Mouse (Mus musculus): ENCODE data around the gene Snx9.
A peak's percentile ranks its signal among the peaks of the same experiment; 100 is the strongest.

Gene Snx9

DNA sequence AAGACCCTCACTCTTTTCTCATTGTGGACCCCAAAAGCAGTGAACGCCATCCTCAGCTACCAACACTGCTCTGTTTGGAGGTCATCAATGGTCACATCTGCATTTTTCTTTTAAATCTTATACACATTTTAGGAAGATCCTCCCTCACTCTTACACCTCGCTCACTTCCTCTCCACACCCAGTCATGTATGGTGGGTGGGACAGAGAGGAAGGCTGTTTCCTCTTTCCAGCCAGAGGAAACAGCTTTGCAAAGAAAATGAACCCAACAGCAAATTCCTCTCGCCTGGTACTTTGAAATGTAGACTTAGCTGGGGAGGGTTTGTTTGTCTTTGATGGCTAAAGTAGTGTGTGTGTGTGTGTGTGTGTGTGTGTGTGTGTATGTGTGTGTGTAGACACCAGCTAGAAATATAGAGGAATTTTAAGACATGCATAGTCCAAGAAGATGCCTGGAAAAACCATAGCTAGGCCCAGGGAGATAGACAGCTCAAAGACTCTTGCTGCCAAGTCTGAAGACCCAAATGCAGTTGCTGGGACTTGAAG is 33.2 kb upstream of the Snx9 start:
- no peak for DNase-seq

DNA sequence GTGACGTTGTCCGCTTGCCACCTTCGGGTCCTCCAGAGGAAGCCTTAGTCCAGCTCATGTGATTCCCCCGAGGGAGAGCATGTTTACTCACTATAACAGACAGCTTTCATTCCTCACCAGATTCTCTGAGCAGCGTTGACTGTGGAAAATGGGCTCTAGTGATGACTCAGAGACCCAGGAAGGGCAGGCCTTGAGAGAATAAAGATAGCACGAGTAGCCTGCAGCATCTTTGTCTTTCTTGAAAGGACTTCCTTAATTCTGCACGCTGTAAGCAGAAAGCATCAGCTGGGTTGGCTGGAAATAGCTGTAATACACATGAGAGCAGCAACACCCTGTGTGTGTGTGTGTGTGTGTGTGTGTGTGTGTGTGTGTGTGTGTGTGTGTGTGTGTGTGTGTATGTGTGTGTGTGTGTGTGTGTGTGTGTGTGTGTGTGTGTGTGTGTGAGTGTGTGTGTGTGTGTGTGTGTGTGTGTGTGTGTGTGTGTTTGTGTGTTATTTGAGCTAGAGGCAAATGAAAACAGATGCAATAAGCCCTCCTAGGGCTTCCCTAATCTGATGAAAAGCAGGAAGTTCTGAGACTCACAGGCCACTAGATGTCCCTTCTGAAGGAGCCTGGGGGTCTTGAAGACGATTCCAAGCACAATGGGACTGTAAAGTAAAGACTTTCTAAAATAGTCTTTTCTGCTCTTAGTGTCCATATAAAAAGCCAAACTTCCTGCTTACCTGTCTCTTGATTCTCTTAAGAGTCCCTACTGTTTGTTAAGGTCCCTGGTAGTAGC is 27.1 kb upstream of the Snx9 start:
- DNase-seq: no peak

DNA sequence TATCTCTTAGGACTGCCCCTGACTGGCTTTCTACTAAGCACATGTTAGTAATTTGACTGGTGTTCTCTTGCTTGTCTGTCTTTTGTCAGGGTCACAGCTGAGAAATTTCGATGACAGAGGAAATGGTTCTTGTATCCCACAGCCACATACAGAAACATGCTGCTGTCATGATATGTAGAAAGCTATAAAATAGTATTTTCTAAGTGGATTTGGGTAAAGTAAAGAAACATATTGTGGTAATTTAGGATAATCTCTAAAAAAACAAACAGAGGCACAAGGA is 26.5 kb upstream of the Snx9 start:
- no peak for DNase-seq

DNA sequence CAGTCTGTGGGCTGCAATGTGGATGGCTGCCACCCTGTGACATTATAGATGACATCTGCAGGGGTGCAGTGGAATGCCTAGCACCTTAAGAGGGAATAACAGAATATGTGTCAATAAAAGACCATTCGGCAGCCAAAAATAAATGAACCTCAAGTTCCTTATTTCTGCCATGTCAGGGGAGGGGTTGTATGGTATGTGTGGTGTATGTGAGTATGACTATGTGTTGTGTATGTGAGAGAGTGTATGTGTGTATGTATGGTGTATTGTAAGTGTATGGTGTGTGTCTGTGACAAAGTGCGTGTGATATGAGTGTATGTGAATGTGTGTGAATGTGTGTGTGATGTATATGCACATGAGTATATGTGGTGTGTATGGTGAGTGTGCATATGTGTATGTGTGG is 23.3 kb upstream of the Snx9 start:
- no peak for DNase-seq

DNA sequence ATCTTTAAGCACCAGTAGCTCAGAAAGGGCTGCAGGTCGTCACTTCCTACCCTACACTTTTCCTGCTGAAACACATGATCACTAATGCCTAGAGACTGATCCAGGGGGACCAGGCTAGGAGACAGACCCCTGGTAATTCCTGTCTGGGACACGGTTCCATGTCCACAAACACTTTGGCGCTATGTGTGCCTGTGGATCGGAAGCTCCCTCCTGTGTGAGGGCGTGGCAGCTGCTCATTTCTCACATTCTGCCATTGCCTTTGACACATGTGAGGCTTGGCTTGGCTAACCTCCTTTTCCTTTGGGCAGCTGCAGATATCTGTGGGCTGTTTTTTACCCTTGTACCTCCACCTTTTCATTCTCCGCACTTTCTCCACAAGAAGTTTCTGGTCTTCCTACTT is 22.0 kb upstream of the Snx9 start:
- DNase-seq: no peak

DNA sequence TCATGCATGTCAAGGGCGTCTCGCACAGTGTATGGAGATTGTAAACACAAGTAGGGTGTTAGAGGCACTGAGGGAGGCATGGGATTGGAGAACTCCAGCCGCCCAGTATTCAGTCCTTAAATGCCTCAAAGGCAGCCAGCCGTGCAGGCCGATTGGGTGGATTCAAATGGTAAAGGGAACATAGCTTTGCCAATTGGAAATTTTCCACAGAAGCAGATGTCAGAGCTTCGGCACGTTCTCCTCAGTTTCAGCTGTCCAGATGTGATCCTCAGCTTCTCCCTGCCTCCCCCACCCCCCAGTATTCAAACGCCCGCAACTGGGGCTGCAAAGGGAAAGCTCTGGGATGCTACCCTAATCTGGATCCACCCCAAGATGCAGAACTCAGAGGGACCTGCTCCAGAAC is 21.3 kb upstream of the Snx9 start:
- no peak for DNase-seq

DNA sequence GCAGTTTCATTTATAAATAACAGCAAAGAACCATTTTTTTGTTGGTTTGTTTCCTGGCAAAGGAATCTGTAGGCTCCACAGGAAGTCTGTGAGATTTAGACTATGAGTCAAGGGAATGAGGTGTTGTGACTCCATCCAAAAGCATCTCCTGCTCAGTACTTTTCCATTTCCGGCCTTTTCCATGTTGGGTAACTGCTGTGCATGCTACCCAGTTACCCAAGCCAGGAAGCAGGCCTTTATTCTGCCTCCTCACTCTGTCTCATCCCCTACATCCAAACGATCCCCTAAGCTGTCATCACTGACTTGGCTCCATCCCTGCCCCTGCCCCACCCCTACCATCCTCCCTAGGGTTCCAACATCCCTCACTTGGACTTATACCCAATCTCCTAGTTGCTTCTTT is 18.6 kb upstream of the Snx9 start:
- no peak for DNase-seq

DNA sequence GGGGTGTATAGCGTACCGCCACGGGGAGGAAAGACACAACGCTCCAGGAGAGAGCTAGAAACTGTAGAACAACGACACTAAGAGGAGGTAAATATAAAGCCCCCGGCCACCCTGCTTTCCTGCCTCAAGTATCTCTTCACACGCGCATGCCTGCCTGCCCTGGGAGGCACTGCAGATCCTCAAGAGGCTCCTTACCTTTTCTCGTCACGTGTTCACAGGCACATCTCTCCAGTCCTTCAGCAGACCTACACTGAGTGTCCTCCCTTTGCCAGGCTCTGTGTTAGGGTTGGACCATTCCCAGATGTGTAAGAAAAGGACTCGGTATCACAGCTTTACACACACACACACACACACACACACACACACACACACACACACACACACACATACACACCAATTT is 18.1 kb upstream of the Snx9 start:
- DNase-seq: no peak

DNA sequence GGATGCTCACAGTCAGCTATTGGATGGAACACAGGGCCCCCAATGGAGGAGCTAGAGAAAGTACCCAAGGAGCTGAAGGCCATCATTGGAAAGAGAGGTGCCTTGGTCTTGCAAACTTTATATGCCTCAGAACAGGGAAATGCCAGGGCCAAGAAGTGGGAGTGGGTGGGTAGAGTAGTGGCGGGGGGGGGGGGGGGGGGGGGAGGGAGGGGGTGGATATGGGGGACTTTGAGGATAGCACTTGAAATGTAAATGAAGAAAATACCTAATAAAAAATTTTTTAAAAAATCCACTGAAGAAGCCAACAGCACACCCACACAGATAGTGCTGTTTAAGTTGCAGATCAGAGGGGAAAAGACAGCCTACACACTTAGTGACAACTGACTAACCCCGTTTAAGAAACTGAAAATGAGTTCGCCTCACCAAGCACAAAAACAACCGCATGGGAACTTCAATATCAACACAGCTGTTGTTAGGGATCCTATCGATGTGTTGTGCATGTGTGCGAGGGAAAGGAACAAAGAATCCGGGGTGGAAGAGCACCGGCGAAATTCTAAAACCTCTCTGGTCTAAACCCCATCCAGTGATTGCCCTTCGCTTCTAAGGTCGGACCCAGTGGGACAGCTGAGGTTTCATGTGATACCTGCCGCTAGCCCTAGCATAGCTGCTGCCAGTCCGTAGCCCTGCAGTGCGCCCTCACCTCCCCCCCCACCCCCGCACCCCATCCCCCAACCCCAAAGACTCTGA is 13.1 kb upstream of the Snx9 start:
- DNase-seq: no peak

DNA sequence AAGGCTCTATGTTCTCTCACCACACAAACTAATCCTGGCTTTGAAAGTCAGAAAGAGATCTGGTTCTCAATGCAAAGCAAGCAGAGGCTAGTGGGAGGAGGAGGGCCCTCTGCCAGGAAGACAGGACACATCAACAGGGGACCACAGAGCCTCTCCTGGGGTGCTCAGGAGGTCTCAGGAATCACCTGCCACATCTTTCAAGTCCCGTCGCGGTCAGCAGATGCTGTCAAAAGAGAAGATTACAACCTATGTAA is 12.6 kb upstream of the Snx9 start:
- no peak for DNase-seq

DNA sequence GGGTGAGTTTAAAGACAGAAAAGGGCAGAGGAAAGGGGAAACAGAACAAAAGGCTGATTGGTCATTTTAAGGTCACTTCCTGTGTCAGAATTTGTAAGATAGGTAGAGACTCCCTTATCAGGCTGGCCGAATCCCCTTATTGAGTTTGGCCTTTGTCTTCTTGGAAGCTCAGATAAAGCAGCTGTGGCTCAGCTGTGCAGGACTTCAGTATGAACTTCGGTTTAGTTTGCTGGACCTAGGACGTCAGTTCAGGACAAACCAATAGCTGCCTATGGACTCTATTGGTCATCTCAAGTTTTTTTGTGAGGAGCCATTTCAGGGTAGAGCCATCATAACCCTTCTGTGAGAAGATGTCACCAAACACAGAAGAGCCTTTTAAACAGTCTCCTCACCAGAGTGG is 12.2 kb upstream of the Snx9 start:
- DNase-seq: no peak

DNA sequence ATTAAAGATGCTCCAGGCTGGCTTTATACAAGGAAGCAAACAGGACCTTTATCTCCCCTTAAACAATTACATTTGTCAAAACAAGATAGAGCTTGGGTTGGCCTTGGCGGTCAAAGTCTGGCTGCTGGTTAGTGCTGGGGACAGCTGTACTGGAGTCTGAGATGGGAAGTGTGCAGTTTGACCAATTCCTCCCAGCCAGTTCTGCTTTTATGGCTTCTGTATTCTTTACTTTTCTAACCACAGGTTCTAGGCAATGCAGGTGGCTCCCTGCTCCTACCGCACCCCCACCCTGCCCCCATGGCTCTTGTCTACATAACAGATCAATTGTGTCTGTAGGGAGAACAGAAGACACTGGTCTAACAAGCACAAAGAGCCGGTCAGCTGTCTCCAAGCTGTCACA is 11.2 kb upstream of the Snx9 start:
- DNase-seq: no peak

DNA sequence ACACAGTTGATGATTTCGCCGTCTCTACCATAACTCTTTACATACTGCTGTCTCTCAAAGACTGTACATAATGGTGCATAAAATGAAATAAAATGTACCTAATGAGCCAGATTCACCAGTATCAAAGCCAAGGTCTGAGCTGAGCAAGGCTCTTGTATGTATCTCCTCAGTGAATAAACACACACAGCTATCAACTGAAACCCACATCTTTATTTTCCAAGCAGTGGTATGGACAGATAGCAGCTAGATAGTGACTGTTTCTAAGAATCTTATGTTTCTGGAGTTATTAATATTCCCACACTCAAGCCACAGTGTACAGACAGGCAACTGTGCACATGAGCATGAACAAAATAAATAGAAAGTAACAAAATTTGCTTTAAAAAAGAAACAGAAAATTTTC is 10.7 kb upstream of the Snx9 start:
- no peak for DNase-seq

DNA sequence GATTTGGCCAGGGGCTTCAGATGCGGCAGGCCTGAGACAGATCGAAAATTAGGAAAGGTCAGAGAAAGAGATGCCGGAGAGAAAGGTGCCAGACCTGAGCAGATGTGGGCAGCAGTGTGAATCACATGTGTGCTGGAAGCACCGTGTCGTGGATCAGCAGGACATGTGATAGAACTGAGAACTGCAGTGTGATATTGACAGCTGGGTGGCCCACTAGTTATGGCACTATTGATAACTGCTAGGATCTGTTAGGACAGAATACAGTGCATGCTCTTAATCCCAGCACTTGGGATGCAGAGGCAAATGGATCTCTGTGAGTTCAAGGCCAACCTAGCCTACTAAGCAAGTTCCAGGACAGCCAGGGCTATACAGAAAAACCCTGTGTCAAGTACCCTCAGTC is 10.3 kb upstream of the Snx9 start:
- no peak for DNase-seq

DNA sequence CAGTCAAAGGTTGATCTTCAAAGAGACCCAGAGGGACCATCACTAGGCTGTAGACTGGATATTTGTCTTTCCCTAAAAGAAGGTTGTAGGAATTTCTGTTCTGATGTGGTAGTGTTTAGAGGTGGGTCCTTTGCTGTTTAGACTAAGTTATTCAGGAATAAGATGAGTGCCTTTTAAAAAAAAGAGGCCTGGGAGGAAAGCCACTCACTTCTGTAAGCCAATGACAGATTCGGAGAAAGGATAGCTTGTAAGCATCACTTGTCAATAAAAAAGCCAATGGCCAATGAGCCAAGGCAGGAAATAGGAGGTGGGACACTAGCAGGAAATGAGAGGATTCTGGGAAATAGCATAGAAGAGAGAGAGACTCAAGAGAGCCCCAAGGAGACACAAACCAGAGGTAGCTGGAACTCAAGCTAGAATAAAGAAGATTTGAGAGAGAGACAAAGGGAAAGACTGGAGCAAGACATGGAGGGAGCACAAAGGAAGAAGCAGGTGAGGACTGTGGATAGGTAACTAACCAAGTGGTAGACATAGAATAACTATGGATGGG is 9.8 kb upstream of the Snx9 start:
- no peak for DNase-seq

DNA sequence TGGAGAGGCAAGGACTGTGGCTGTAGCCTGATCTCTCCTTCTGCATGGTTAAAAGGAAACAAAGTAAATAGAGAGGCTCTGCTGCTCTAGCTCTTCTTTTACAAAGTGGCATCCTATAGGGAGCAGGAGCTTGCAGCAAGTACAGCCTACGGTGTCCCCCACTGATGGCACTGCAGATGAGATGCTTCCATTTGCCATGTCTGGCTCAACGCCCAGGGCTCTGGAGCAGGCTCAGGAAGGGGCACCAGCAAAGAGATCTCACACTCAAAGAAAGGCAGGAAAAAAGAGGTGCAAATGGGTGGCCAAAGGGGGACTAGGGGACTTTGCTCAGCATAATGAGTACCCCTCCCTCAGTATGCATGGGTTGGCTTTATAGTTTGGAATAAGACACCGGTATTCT is 7.0 kb upstream of the Snx9 start:
- peak; percentile 49 to 51 for DNase-seq

DNA sequence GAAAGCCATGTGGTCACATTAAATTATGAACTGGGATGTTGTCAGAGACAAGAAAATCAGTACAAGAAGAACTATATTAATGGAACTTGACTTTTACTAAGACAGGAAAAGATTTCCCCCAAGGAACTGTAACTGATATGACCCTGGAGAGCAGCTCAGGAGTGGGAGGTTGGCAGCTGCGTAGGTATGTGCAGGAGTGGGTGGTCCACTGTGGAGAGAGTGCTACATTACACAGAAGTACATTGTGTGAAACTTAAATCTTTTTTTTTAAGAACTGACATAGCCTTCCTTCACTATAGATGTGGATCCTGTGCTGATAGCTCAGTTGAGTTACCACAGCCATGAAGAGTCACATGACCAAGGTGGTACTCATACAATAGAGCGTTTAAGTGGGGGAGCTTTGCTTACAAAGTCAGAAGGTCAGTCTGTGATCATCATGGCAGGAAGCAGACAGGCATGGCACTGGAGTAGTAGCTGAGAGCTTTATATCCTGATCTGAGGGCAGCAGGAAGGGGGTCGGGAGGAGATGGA is 6.3 kb upstream of the Snx9 start:
- DNase-seq: no peak

DNA sequence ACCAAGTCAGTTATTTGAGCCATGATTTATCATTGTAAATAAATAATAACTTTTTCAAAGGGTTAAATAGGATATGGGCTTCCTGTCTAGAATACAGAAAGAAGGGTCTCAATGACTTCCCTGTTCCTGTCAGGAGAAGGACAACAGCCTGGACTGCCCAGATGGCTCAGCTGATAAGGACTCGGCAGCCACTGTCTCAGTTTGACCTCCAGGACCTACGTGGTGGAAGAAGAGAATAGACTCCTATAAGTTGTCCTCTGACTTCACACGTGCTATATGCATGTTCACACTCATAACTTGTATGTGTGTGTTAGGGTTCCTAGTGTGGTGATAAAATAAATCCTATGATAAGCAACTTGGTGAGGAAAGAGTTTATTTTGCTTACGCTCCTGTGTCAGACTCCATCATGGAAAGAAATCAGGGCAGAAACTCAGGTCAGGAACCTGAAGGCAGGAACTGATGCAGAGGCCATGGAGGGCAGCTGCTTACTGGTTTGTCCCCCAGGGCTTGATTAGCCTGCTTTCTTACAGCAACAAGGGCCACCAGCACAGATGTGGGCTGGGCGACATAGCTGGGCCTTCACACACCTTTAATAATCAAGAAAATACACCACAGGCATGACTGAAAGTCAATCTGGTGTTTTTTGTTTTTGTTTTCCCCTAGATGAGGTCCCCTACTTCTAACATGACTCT is 1.4 kb upstream of the Snx9 start:
- no peak for DNase-seq

DNA sequence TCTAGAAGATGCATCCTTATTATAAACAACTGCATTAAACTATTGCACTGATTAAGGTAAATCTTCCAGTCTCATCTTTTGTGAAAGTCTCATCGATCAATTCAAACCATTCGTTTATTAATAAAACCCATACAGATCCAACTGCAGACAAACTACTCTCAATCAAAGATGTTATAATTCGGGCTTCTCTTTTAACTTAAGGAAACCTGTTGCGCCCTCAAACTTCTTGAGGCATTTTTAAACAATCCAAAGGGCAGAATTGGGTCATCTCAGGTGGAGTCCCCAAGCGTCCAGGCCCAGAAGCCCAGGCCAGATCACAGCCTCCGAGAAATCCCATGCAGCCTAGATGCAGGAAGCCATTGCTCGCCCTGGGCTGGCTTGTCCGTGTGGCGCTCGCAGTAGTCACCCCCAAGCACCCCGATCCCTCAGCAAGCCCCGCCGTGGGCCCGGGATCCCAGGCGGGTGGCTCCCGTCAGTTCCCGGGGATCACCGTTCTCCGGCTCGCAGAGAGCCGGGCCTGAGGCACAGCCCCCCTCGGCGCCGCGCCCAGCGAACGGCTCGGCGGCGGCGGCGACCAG is 490 bp upstream of the Snx9 start:
- peak; percentile 68 to 71 for DNase-seq

DNA sequence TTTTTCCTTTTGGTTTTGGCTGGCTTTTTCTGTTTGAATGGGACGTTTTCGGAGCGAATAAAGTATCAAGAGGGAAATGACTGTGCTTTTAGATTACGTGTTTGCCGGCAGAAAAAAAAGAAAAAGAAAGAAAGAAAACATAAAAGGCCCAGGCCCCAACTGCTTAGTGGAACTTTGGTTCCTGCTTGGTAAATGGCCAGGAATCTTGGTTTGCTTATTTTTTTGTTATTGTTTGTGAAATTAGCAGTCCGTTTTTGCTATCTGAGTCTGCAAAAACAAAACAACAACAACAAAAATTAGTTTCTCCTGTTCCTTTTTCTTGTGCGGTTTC is 779 bp downstream of the Snx9 start:
- DNase-seq: no peak

DNA sequence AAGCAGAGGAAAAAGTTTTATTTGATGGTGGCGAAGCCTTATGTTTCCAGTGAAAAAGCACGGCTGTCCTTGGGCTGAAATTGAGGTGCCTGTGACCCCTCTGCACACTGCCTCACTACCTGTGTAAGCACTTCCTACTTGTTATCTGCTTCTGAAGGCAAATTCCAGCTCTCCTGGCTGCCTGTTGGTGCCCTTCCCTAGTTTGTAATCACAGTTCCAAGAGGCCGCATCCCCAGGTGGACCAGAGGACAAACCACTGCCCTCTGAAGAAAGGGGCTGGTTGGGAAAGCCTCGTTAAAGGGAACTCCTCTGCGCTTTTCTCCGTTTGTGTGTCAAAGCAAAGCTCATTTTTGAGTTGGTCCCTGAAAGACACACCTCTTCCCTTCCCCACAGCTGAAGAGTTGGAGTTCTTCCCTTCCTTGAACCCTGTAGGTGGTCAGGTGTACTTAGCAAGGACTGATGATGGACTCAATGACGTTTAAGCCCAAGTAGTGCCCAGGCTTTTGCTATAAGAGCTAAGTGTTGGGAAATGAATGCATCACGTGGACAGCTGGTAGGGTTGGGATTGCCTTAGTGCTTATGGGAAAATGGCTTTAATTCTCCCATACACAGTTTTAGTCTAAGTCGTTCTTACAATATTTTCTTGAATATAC is 2.0 kb downstream of the Snx9 start:
- no peak for DNase-seq

DNA sequence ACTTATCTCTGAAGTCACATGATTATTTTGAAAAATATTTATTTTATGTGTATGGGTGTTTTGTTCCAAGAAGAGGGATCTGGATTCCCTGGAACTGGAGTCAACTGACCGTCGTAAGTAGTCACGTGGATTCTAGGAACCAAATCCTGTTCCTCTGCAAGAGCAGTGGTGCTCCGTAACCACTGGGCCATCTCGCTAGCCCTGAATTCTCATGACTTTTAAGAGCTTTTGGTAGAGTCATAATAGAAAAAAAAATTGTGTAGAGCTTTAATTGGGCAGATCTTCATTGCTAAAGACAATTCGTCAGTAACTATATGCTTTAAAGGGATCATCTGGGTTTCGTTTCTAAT is 2.5 kb downstream of the Snx9 start:
- DNase-seq: no peak

DNA sequence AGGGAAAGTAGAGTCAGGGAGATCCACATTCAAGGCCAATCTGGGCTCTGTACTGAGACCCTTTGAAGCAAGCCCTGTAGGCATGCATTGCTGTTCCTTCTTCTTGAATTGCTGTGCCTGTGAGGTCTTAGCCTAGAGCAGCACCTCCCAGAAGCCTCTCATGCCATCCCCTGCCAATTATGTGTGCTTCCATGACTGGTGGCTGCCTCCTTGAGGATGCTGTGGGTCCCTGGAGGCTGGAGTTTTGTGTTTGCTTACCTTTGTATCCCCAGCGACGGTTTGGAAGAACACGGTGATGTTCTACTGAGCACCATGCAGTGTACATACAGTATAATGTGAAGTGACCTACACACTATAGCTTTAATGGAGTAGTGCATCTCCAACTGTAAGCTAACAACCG is 4.2 kb downstream of the Snx9 start:
- no peak for DNase-seq
